8 mouse cellular contexts compared by ENCODE assay signal in genomic region chr8:11419232-11419631, GRCm38 (mm10). TPM values are rescaled to one million over a fixed set of nuclear protein-coding genes. Genes with fewer than 3 reads are reported as not detected.
DNase-seq lines count a peak whose midpoint lies in the region; ATAC-seq lines count a peak whose summit lies in the region.

No protein-coding gene starts in this region.

- no peaks in the 10 kb centered on the region for H3K27me3 ChIP-seq in kidney, embryonic 16.5 days (ENCODE audit: insufficient read depth, low read length)
- H3K27me3 ChIP-seq in midbrain, embryonic 14.5 days (ENCODE audit: control insufficient read depth, insufficient read depth, low read length), result no peaks in the 10 kb centered on the region; the same call in 1 of the 2 replicates

- no peak overlapping the region for H3K4me3 ChIP-seq in kidney, embryonic 16.5 days (ENCODE audit: low read length)
- H3K4me3 ChIP-seq in midbrain, embryonic 14.5 days (replicated peaks; ENCODE audit: low read depth, low read length), result no peak overlapping the region

- DNase-seq in kidney, adult 9 months, result no peak
- peak; percentile 93 for DNase-seq in brain, adult 2 months (ENCODE audit: low read depth, low spot score)
- DNase-seq in frontal cortex, postnatal 25 days (ENCODE audit: low spot score in 2 of 2), result peak; percentile 29 to 61
- peak; percentile 70 to 86 for DNase-seq in layer of hippocampus, adult 18-20 months (ENCODE audit: low spot score in 2 of 2)
- DNase-seq in midbrain, embryonic 14.5 days, result peak; percentile 72
- DNase-seq in thymus, adult 18-20 months, result no peak
- DNase-seq in spleen, postnatal 36 days (ENCODE audit: low spot score in 2 of 2), result no peak

- H3K9ac ChIP-seq in kidney, embryonic 16.5 days (replicated peaks; ENCODE audit: low read length), result no peak overlapping the region
- no peak overlapping the region for H3K9ac ChIP-seq in midbrain, embryonic 14.5 days (replicated peaks; ENCODE audit: low read length)

- H3K27ac ChIP-seq in kidney, embryonic 16.5 days (ENCODE audit: low read length), result no peak overlapping the region
- no peak overlapping the region for H3K27ac ChIP-seq in midbrain, embryonic 14.5 days (replicated peaks; ENCODE audit: low read depth, low read length)

- no peaks in the 10 kb centered on the region for H3K9me3 ChIP-seq in kidney, embryonic 16.5 days (ENCODE audit: low read length)
- H3K9me3 ChIP-seq in midbrain, embryonic 14.5 days (ENCODE audit: control insufficient read depth, low read length), result no peaks in the 10 kb centered on the region

- no peak overlapping the region for H3K4me2 ChIP-seq in kidney, embryonic 16.5 days (replicated peaks; ENCODE audit: low read depth, low read length)
- H3K4me2 ChIP-seq in midbrain, embryonic 14.5 days (ENCODE audit: low read length), result no peak overlapping the region

- 40% methylated on average over 6 of the region's 6 CpGs for WGBS in kidney, embryonic 16.5 days
- WGBS in midbrain, embryonic 14.5 days, result 27% methylated on average over 6 of the region's 6 CpGs

- no peaks in the 10 kb centered on the region for H3K4me1 ChIP-seq in kidney, embryonic 16.5 days (ENCODE audit: insufficient read depth, low read length)
- H3K4me1 ChIP-seq in midbrain, embryonic 14.5 days (ENCODE audit: control insufficient read depth, insufficient read depth, low read length), result peaks cover 5% of the 10 kb centered on the region

- H3K36me3 ChIP-seq in kidney, embryonic 16.5 days (ENCODE audit: insufficient read depth, low read length), result peaks cover 39% of the 10 kb centered on the region
- no peaks in the 10 kb centered on the region for H3K36me3 ChIP-seq in midbrain, embryonic 14.5 days (ENCODE audit: control insufficient read depth, insufficient read depth, low read length)

- 0 out of 2 replicates have a peak, but pooled peaks have one; percentile 9 for ATAC-seq in kidney, embryonic 16.5 days (ENCODE audit: low FRiP score, low TSS enrichment)
- ATAC-seq in midbrain, embryonic 14.5 days (ENCODE audit: low FRiP score, low TSS enrichment), result no peak

RNA-seq across cellular contexts. Expression of gene Rab20, which starts 59.3 kb away (rescaled TPM):
- polyA plus RNA-seq in kidney, embryonic 16.5 days (2015; fragmentation: Nextera tagmentation; extraction: Ambion mirVana), result 30.6 and 37.3 TPM in 2 replicates
- total RNA-seq in layer of hippocampus, adult 18-20 months (2021), result under 1 TPM; 0.30 to 0.89 TPM
- 0.25 and 0.31 TPM in 2 replicates for polyA plus RNA-seq in midbrain, embryonic 14.5 days (2014; fragmentation: Nextera tagmentation; extraction: Ambion mirVana)

Comparison
In these comparisons a context has a peak if more than half of its experiments do, and no peak if none do; other contexts are left out.
1. DNase-seq: peak in brain, adult 2 months (single experiment), frontal cortex, postnatal 25 days (2 of 2), layer of hippocampus, adult 18-20 months (2 of 2) and midbrain, embryonic 14.5 days (single experiment); none in kidney, adult 9 months (single experiment), thymus, adult 18-20 months (0 of 2) and spleen, postnatal 36 days (0 of 2).
2. RNA of gene Rab20, which starts 59.3 kb away (polyA plus RNA-seq): 30.6 to 37.3 TPM in kidney, embryonic 16.5 days; 0.25 to 0.31 TPM in midbrain, embryonic 14.5 days; every median in the first group is over 10 times any median in the second.